Mouse (Mus musculus): ENCODE measurements around the gene Fchsd2. TPM values are rescaled to one million over a fixed set of nuclear protein-coding genes. Genes with fewer than 3 reads are reported as not detected.

Gene Fchsd2
- polyA plus RNA-seq, 1 experiment from 2014 or later, result 24.9 TPM

DNA sequence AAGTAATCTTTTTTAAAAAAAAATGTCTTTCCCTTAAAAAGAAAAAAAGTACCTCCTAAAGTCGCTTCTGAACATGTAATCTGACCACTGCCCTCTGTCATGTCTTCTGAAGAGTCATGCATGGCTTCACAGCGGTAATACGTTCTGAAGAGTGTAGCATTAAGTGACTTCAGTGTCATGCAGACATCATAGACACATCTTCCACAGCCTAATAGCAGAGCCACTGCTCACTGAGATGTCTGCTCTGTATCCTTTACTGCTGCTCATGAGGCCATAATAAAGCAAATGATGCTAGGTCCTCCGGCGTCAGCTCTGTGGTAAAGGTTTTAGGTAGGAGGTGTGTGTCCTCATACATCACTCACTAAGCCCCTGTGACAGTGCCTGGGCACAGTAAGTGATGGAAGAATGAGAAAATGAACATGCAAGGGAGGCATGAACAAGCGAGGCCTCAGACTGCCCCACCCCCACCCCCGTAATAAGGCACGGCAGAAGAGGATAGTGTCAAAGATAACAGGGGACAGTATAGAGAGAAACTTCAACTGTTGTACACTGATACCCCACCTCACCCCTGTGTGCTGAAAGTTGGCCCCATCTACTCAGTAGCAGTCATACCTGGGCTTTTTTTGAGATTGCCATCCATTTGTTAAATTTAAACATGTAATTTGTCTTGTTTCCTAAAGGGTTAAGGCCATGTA, 179.9 kb downstream of the Fchsd2 start:
- no peaks in the 10 kb centered on the region for H3K4me1 ChIP-seq
- H3K4me3 ChIP-seq, result no peak overlapping the region
- WGBS, result 91% methylated on average over 8 of the region's 8 CpGs
- H3K27me3 ChIP-seq, result no peaks in the 10 kb centered on the region
- no peak for ATAC-seq (ENCODE audit: insufficient number of reproducible peaks, insufficient read depth, low FRiP score, low TSS enrichment, low read depth)
- no peak overlapping the region for H3K9ac ChIP-seq
- H3K36me3 ChIP-seq, result peaks cover 49% of the 10 kb centered on the region
- no peaks in the 10 kb centered on the region for H3K9me3 ChIP-seq
- no peak overlapping the region for H3K27ac ChIP-seq
- H3K4me2 ChIP-seq, result no peak overlapping the region

DNA sequence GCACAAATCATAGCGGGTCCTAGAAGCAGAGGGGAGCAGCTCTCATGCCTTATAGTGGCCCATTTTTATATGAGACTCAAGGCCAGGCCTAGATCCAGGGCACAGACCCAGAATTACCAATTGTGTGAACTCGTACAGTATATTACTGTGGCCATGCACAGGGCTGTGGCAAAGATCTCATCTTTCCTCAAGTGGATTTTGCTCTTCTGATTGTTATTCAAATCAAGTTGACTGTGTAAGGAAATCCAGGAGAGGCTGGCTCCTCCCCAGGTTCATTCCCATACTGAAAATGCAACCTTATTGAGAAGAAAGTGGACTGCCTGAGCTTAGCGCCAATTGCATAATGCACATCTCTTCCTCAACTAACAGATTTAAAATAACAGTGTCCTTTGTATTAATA, 190.1 kb downstream of the Fchsd2 start:
- no peaks in the 10 kb centered on the region for H3K27me3 ChIP-seq
- no peaks in the 10 kb centered on the region for H3K4me1 ChIP-seq
- no peak overlapping the region for H3K4me3 ChIP-seq
- ATAC-seq (ENCODE audit: insufficient number of reproducible peaks, insufficient read depth, low FRiP score, low TSS enrichment, low read depth), result no peak
- H3K36me3 ChIP-seq, result peaks cover 77% of the 10 kb centered on the region
- no peak overlapping the region for H3K9ac ChIP-seq
- H3K27ac ChIP-seq, result no peak overlapping the region
- no peak overlapping the region for H3K4me2 ChIP-seq
- WGBS, result 90% methylated on average over 3 of the region's 3 CpGs
- no peaks in the 10 kb centered on the region for H3K9me3 ChIP-seq

DNA sequence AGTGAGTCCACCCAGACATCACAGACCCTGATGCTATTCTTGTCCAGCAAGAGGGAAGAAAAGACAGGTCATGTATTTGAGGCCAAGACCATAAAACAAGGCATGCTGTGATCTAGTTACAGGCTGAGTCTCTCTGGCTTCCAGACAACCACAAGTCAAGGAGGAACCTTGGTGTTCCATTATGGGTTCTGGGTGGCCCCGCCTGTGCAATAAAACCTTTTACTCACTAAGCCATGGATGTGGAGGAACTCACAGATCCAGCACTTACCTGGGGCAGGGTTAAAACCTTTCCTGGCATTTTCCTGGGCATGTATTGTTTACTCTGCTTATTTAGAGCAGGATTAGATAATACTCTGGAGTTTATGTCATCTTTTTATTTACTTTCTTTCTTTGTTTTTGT, 191.8 kb downstream of the Fchsd2 start:
- Histone ChIP-seq H3K27me3 (no peaks in the 10 kb centered on the region), H3K4me3 (no peak overlapping the region), H3K36me3 (peaks cover 67% of the 10 kb centered on the region), H3K27ac (no peak overlapping the region), H3K4me1 (no peaks in the 10 kb centered on the region), H3K9me3 (no peaks in the 10 kb centered on the region), H3K9ac (no peak overlapping the region), H3K4me2 (no peak overlapping the region)
- WGBS, result 94% methylated on average over 1 of the region's 1 CpGs
- no peak for ATAC-seq (ENCODE audit: insufficient number of reproducible peaks, insufficient read depth, low FRiP score, low TSS enrichment, low read depth)

DNA sequence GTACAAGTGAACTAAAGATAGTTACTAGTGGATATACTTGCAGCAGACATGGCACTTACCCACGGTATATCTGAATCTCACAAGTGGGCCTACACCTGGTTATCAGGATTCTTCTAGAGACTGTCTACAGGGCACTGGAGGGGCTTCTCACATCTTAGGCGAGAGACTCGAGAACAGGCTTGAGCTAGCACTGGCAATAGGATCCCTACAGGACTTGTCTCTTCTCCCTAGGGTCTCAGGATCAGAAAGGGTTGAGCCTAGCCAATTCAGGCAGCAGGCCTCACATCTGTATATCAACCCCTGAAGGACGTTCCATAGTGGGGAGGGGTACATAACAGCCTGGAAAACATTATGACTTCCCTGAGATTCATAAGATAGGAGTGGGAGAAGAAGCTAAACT, 194.2 kb downstream of the Fchsd2 start:
- Histone ChIP-seq H3K9ac (no peak overlapping the region), H3K9me3 (no peaks in the 10 kb centered on the region), H3K36me3 (peaks cover 58% of the 10 kb centered on the region), H3K4me1 (no peaks in the 10 kb centered on the region), H3K4me2 (no peak overlapping the region), H3K4me3 (no peak overlapping the region), H3K27me3 (no peaks in the 10 kb centered on the region), H3K27ac (no peak overlapping the region)
- 76% methylated on average over 4 of the region's 4 CpGs for WGBS
- no peak for ATAC-seq (ENCODE audit: insufficient number of reproducible peaks, insufficient read depth, low FRiP score, low TSS enrichment, low read depth)

DNA sequence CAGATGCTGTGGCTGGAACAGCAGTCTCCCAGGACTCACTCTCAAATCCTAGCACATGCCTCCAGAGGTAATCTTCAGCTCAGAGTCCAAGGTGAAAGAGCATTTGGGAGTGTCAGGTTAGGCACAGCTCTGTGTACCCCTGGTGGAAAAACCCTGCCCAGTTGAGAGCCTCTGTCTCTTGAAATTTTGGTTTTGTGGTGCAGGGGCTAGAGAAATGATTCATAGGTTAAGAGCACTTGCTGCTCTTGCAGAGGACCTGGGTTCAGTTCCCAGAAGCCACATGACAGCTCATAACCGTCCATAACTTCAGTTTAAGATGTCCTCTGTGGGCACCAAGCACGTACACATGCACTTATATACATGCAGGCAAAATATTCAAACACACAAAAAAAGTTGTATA, 195.2 kb downstream of the Fchsd2 start:
- no peaks in the 10 kb centered on the region for H3K9me3 ChIP-seq
- no peaks in the 10 kb centered on the region for H3K4me1 ChIP-seq
- no peak overlapping the region for H3K9ac ChIP-seq
- WGBS, result 88% methylated on average over 2 of the region's 2 CpGs
- H3K27ac ChIP-seq, result no peak overlapping the region
- peaks cover 51% of the 10 kb centered on the region for H3K36me3 ChIP-seq
- H3K4me2 ChIP-seq, result no peak overlapping the region
- ATAC-seq (ENCODE audit: insufficient number of reproducible peaks, insufficient read depth, low FRiP score, low TSS enrichment, low read depth), result no peak
- no peak overlapping the region for H3K4me3 ChIP-seq
- H3K27me3 ChIP-seq, result no peaks in the 10 kb centered on the region

DNA sequence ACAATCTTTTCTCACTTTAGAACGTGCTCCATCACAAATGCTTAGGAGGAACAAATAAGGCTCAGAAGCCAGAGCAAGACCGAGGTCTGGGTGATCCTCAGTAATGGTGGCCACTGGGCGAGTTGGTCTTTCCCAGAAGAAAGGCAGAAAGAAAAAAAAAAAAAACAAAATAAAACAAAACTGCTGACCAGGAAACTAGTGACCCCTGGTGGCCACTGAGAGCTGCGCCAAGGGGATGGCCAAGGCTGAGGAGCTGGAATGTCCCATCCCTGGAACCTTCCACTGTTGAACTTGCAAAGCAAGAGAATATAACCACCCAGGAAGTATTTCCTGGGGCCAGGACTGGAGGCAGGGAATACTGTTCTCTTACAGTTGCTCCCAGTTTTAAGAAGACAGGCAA, 195.8 kb downstream of the Fchsd2 start:
- H3K4me3 ChIP-seq, result no peak overlapping the region
- H3K27me3 ChIP-seq, result no peaks in the 10 kb centered on the region
- H3K9me3 ChIP-seq, result no peaks in the 10 kb centered on the region
- 47% methylated on average over 4 of the region's 4 CpGs for WGBS
- peaks cover 45% of the 10 kb centered on the region for H3K36me3 ChIP-seq
- no peak overlapping the region for H3K4me2 ChIP-seq
- H3K27ac ChIP-seq, result no peak overlapping the region
- H3K4me1 ChIP-seq, result no peaks in the 10 kb centered on the region
- no peak overlapping the region for H3K9ac ChIP-seq
- ATAC-seq (ENCODE audit: insufficient number of reproducible peaks, insufficient read depth, low FRiP score, low TSS enrichment, low read depth), result no peak

DNA sequence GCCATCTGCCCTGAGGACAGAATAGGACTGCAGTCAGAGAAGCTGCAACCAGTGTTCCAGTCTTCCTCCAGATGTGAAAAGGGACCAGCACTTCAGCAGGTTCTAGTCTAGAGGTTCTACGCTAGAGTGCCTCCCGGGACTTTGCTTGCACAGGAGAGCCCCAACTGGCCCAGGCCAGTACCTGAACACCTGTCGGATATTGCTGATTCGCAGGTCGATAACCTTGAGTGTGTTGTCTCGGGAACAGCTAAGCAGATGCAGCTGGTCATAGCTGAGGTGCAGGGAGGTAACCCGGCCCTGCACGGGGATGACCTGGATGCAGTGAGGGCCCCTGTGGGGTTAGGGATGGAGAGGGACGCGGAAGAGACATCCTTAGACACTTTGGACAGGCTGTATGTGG, 197.7 kb downstream of the Fchsd2 start:
- Histone ChIP-seq H3K27me3 (peaks cover under 1% of the 10 kb centered on the region; the same call in 1 of the 2 replicates), H3K9ac (no peak overlapping the region), H3K27ac (no peak overlapping the region), H3K36me3 (peaks cover 35% of the 10 kb centered on the region), H3K4me3 (no peak overlapping the region), H3K9me3 (no peaks in the 10 kb centered on the region), H3K4me1 (no peaks in the 10 kb centered on the region), H3K4me2 (no peak overlapping the region)
- ATAC-seq (ENCODE audit: insufficient number of reproducible peaks, insufficient read depth, low FRiP score, low TSS enrichment, low read depth), result no peak
- 86% methylated on average over 10 of the region's 10 CpGs for WGBS

DNA sequence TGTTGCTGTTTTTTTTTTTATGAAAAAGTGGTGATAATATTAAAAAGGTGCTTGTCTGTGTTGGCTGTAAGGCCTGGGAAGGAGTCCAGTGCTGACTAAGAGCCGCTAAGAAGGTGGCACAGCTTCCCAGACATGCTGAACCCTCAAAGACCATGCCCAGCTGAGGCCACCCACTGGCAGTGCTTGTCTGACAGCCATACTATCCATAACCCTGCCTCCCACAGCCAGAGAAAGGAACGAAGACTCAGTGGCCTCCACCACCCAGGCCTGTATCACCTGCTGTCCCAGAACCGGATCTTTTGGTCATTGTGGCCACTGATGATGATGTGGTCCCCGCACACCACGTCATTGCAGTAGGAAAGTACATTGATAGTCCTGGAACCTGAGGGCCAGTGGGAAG, 198.5 kb downstream of the Fchsd2 start:
- 83% methylated on average over 5 of the region's 5 CpGs for WGBS
- no peak overlapping the region for H3K4me3 ChIP-seq
- H3K27ac ChIP-seq, result no peak overlapping the region

DNA sequence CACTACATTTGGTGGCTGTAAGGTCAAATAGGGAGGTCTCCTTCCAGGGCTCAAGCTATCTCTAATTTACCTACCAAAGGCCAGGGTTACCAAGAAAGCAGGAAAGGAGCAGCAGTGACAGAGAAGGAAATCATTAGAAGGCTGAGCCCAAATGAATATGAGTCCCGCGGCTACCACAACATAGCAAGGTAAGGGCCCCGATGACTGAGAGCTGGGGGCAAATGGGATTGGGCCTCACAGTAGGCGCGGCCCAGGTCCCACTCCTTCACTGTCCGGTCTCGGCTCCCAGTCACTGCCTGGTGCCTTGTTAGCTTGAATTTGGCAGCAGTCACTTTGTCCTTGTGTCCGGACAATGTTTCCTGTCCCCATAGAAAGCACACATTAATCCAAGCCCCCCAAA, 199.0 kb downstream of the Fchsd2 start:
- H3K9ac ChIP-seq, result no peak overlapping the region
- WGBS, result 94% methylated on average over 8 of the region's 8 CpGs
- ATAC-seq (ENCODE audit: insufficient number of reproducible peaks, insufficient read depth, low FRiP score, low TSS enrichment, low read depth), result no peak
- H3K4me1 ChIP-seq, result peaks cover 6% of the 10 kb centered on the region
- H3K27me3 ChIP-seq, result peaks cover 4% of the 10 kb centered on the region; the same call in 1 of the 2 replicates
- no peak overlapping the region for H3K27ac ChIP-seq
- no peaks in the 10 kb centered on the region for H3K9me3 ChIP-seq
- H3K4me3 ChIP-seq, result no peak overlapping the region
- H3K36me3 ChIP-seq, result peaks cover 29% of the 10 kb centered on the region
- no peak overlapping the region for H3K4me2 ChIP-seq

More for the DNA sequence above, 198.5 kb downstream of the Fchsd2 start:
- no peak overlapping the region for H3K9ac ChIP-seq
- no peaks in the 10 kb centered on the region for H3K9me3 ChIP-seq
- ATAC-seq (ENCODE audit: insufficient number of reproducible peaks, insufficient read depth, low FRiP score, low TSS enrichment, low read depth), result no peak
- no peak overlapping the region for H3K4me2 ChIP-seq
- peaks cover 30% of the 10 kb centered on the region for H3K36me3 ChIP-seq
- H3K4me1 ChIP-seq, result peaks cover 2% of the 10 kb centered on the region
- peaks cover 4% of the 10 kb centered on the region; the same call in 1 of the 2 replicates for H3K27me3 ChIP-seq

DNA sequence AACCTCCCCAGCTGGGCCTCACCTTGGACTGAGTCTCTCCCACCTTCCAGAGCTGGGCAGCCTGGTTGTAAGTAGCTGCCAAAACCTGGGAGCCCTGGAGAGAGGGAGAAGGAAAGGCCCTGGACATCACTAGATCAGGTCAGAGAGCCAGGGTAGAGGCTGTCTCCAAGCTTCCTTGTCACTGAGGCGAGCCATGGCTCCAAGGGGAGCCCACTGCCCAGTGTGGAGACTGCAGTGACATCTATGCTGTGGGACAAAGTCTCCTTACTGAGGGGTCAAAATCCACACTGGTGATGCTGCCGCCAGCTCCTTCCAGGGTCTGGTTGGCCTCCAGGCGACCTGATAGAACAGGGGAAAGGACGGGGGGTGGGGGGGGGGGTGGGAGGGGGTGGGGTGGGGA, 199.4 kb downstream of the Fchsd2 start:
- no peak for ATAC-seq (ENCODE audit: insufficient number of reproducible peaks, insufficient read depth, low FRiP score, low TSS enrichment, low read depth)
- Histone ChIP-seq H3K27me3 (peaks cover 4% of the 10 kb centered on the region; the same call in 1 of the 2 replicates), H3K9me3 (no peaks in the 10 kb centered on the region), H3K36me3 (peaks cover 25% of the 10 kb centered on the region), H3K4me1 (peaks cover 10% of the 10 kb centered on the region), H3K4me2 (no peak overlapping the region), H3K27ac (no peak overlapping the region), H3K9ac (no peak overlapping the region), H3K4me3 (no peak overlapping the region)
- WGBS, result 72% methylated on average over 4 of the region's 4 CpGs

DNA sequence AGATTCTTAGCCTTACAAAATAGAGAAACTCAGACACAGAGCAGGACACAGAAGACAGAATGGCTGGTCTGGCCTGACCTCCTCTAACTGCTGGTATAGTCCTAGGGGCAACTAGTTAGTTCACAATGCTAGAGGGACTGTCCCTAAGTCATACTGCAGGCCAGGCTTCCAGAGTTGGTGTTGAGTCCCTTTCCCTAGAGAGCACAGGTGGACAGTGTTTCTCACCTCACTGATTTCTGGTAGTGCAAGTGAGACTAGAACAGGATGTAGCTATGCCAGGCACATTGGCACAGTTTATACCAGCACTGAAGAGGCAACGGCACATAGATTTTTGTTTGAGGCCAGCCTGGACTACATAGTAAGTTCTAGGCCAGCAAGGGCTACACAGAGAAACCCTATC, 200.0 kb downstream of the Fchsd2 start:
- no peak for ATAC-seq (ENCODE audit: insufficient number of reproducible peaks, insufficient read depth, low FRiP score, low TSS enrichment, low read depth)

DNA sequence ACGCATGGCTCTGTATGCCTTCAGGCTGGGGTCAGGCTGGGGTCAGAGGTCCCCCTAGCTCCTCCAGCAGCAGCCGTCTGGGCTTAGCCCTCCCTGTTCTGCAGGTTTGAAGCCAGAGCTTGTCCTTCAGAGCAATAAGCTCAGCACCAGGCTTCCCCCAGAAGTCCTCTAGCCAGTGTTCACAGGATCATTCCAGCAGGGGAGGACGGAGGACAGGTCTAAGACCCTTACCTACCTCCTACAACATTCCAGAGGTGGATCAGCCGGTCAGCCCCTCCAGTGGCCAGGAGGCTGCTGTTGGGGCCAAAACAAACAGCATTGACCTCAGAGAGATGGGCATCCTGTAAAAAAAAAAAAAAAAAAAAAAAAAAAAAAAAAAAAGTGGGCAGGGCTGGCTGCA, 200.5 kb downstream of the Fchsd2 start:
- no peak for ATAC-seq (ENCODE audit: insufficient number of reproducible peaks, insufficient read depth, low FRiP score, low TSS enrichment, low read depth)
- Histone ChIP-seq H3K4me3 (no peak overlapping the region), H3K27ac (no peak overlapping the region), H3K9me3 (no peaks in the 10 kb centered on the region), H3K9ac (no peak overlapping the region), H3K4me1 (peaks cover 12% of the 10 kb centered on the region), H3K36me3 (peaks cover 21% of the 10 kb centered on the region), H3K27me3 (peaks cover 13% of the 10 kb centered on the region), H3K4me2 (no peak overlapping the region)
- WGBS, result 38% methylated on average over 4 of the region's 4 CpGs

More for the DNA sequence above, 200.0 kb downstream of the Fchsd2 start:
- peaks cover 8% of the 10 kb centered on the region for H3K27me3 ChIP-seq
- no peak overlapping the region for H3K9ac ChIP-seq
- H3K4me2 ChIP-seq, result no peak overlapping the region
- H3K36me3 ChIP-seq, result peaks cover 22% of the 10 kb centered on the region
- H3K27ac ChIP-seq, result no peak overlapping the region
- no peaks in the 10 kb centered on the region for H3K9me3 ChIP-seq
- H3K4me1 ChIP-seq, result peaks cover 12% of the 10 kb centered on the region
- no peak overlapping the region for H3K4me3 ChIP-seq
- WGBS, result 97% methylated on average over 1 of the region's 1 CpGs

Data from embryonic facial prominence, embryonic 13.5 days (tissue).